Mouse (Mus musculus) forebrain, embryonic 13.5 days (tissue): ENCODE results near the gene Cxcr2. TPM values are rescaled to one million over a fixed set of nuclear protein-coding genes. Genes with fewer than 3 reads are reported as not detected.
A peak's percentile ranks its signal among the peaks of the same experiment; 100 is the strongest.

Experiments used
- ATAC-seq: fragments of 200-750 bp; cut with Nextera tagmentation; 2 replicates; pipeline ENCODE4 v1.8.0; 2017
- H3K27ac ChIP-seq: fragments of 300-500 bp; sonication (generic); 2 replicates; pipeline ENCODE4 v1.5.1; 2015; ENCODE audit warnings: inconsistent platforms, mild to moderate bottlenecking, moderate library complexity
- H3K27me3 ChIP-seq: fragments of 300-500 bp; sonication (generic); 2 replicates; pipeline ENCODE4 v1.6.1; 2015; ENCODE audit warnings: mild to moderate bottlenecking, inconsistent platforms
- H3K36me3 ChIP-seq: fragments of 300-500 bp; sonication (generic); 2 replicates; pipeline ENCODE4 v1.6.1; 2015; ENCODE audit warnings: mild to moderate bottlenecking, inconsistent platforms; ENCODE audit not compliant: poor library complexity, severe bottlenecking
- H3K4me1 ChIP-seq: fragments of 300-500 bp; sonication (generic); 2 replicates; pipeline ENCODE4 v1.6.1; 2015; ENCODE audit warnings: inconsistent platforms
- H3K4me2 ChIP-seq: fragments of 300-500 bp; sonication (generic); 2 replicates; pipeline ENCODE4 v1.6.1; 2015; ENCODE audit warnings: inconsistent platforms, mild to moderate bottlenecking, moderate library complexity
- H3K4me3 ChIP-seq: fragments of 300-500 bp; sonication (generic); 2 replicates; pipeline ENCODE4 v1.5.1; 2015; ENCODE audit warnings: mild to moderate bottlenecking, inconsistent platforms
- H3K9ac ChIP-seq: fragments of 300-500 bp; sonication (generic); 2 replicates; pipeline ENCODE4 v1.6.1; 2015; ENCODE audit warnings: mild to moderate bottlenecking, inconsistent platforms
- H3K9me3 ChIP-seq: fragments of 300-500 bp; sonication (generic); replicated peaks from 2 replicates; pipeline ENCODE4 v1.6.1; 2016; ENCODE audit warnings: inconsistent platforms
- WGBS: fragments of 180-500 bp; shearing (Covaris S2); methylation state at CpG from one replicate; pipeline ENCODE4 v1.1.7; 2015; 5-methylcytosine and 5-hydroxymethylcytosine counted together
- polyA plus RNA-seq: library from polyadenylated mRNA; unstranded; fragments of >200 nt; fragmentation: Nextera tagmentation; extraction: Ambion mirVana; gene quantifications from 2 replicates; pipeline ENCODE4 v1.2.1, GENCODE M21; 2015

Cxcr2 gene
- polyA plus RNA-seq, 1 experiment from 2014 or later: 0.14 TPM

GRCm38 (mm10) chr1:74121821-74122576, 31.8 kb upstream of the Cxcr2 start:
- Histone ChIP-seq H3K9ac (no peak overlapping the region), H3K27ac (peak overlapping the region; percentile 21; the same call in 1 of the 2 replicates), H3K4me2 (no peak overlapping the region), H3K4me1 (peaks cover 48% of the 10 kb centered on the region), H3K4me3 (no peak overlapping the region), H3K9me3 (no peaks in the 10 kb centered on the region), H3K36me3 (no peaks in the 10 kb centered on the region), H3K27me3 (peaks cover 23% of the 10 kb centered on the region)
- ATAC-seq: peak; percentile 44
- WGBS: 46% methylated on average over 9 of the region's 9 CpGs

- peak overlapping the region; percentile 92 for H3K4me2 ChIP-seq
- no peak overlapping the region for H3K4me3 ChIP-seq
- no peak overlapping the region for H3K9ac ChIP-seq
- H3K4me1 ChIP-seq: peaks cover 48% of the 10 kb centered on the region
- H3K36me3 ChIP-seq: no peaks in the 10 kb centered on the region
- no peaks in the 10 kb centered on the region for H3K9me3 ChIP-seq
- no peak overlapping the region for H3K27ac ChIP-seq
- ATAC-seq: no peak
- 62% methylated on average over 8 of the region's 8 CpGs for WGBS
- H3K27me3 ChIP-seq: peaks cover 23% of the 10 kb centered on the region
These were observed 30.6 kb upstream of the Cxcr2 start for GRCm38 (mm10) chr1:74123215-74123614.

DNA sequence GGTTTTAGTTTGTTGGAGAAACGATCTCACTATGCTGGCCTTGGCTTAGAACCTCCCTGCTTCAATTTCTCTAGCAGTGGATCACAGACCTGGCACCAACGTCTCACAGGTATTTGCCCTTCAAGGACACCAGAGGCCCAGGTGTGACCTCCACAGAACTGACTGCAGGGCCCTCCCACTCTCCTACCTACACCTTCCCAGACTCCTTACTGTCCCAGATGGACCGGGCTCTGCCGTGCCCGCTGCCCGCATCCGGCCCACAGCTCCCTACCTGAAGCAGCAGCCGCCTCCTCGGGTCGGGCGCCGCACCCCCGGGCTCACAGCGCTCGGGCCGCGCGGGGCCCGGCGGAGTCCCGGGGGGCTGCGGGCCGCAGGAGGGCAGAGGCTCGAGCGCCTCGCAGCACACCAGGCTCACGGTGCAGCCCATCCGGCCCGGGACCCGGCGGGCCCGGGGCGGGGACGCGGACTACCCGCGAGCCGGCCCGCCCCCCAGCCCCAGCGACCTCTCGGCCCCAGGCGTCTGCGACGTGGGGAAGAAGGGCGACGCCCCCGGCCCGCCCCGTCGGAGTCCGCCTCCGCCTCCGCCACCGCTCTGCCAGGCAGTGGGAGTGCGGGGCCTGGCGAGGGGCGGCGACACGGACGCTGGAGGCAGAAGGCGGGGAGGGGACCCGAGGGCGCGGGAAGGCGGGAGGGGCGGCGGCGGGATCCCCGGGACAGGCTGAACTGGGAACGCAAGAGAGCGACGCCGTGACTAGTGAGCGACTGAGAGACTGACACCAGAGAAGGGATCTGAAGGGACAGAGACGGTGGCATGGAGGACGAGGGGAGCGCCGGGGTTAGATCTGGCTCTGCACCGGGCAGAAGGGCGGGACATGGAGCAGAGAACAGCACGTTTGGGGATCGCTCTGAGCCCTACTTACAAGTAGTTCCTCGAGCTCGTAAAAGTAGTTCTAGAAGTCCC, 29.5 kb upstream of the Cxcr2 start, which contains the start of gene Tns1:
Tns1 (minus strand) TSS at position 429 of the 961 bp plus-strand sequence.
- ATAC-seq: peak; percentile 66
- 1% methylated on average over 67 of the region's 84 CpGs for WGBS
- peak within 1 kb of the TSS; percentile 54 for H3K4me3 ChIP-seq
- H3K4me2 ChIP-seq: peak within 1 kb of the TSS; percentile 92
- peaks cover 38% of the 10 kb centered on the region for H3K4me1 ChIP-seq
- H3K27ac ChIP-seq: no peak within 1 kb of the TSS
- H3K36me3 ChIP-seq: no peaks in the 10 kb centered on the region
- no peaks in the 10 kb centered on the region for H3K9me3 ChIP-seq
- H3K9ac ChIP-seq: peak within 1 kb of the TSS; percentile 72
- H3K27me3 ChIP-seq: peaks cover 23% of the 10 kb centered on the region

DNA sequence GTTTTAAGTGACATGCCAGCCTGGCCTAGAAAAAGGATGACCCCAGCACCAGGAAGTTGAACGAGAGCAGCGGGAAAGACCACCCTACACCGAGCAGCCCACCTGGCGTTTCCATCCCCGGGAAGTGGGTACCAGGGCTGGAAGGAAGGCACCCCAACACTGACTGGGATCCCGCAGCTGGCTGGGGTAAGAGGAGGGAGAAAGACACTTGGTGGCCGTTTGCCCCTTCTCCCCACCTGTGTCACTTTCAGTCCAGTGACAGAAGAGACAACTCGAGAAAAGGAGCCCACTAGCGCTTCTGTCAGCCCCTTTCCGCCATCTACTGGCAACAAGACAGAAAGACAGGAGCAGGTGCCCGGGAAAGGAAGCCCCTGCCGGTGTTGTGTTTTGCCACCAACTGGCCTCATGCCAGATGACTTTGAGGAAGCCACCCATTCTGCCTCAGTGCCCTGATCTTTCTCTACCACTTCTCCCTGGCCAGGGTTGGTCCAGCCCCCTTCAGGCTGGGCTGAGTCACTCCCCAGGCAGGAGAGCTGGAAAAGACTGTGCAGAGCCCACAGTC, 28.7 kb upstream of the Cxcr2 start, which contains the start of gene Rufy4:
Rufy4 (plus strand) TSS at position 551 of the 562 bp plus-strand sequence.
- Histone ChIP-seq H3K4me3 (peak within 1 kb of the TSS; percentile 54), H3K9me3 (no peaks in the 10 kb centered on the region), H3K9ac (peak within 1 kb of the TSS; percentile 72), H3K4me2 (peak within 1 kb of the TSS; percentile 92), H3K27ac (no peak within 1 kb of the TSS), H3K4me1 (peaks cover 36% of the 10 kb centered on the region), H3K36me3 (no peaks in the 10 kb centered on the region), H3K27me3 (peaks cover 23% of the 10 kb centered on the region)
- ATAC-seq: peak; percentile 56
- 1% methylated on average over 12 of the region's 12 CpGs for WGBS

DNA sequence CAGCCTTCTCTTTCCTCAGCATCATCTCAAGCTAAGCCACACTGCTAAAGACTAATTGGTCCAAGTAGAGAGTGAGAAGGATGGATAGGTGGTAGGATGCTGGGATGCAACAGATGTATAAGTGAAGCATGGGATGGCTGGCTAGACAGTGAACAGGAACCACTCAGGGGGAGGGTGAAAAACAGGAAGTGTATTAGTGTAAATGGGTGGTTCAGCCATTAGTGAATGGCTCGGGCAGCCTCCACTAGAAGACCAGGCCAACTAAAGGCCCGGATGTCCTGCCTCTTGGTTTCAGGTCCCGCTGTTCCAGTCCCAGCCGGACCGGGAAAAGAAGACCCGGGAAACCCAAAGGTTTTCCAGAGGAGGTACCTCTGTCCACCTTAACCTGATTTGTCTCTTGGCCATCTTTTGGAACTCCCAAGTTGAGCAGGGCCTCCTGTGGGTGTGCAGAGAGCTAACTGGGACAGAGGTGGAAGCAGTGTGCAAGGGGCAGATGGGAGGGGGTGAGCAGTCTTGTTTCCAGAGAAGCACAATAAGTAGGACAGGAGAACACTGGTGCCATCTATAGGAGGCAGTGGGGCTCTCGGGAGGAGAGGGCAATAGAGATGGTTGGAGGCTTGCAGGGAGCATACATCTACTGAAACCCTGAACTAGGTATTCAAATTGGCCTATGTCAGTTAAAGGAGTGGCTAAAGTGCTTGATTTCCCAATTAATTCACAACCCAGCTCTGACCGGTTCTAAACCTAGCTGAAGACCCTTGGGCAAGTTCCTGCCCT, 22.7 kb upstream of the Cxcr2 start:
- no peaks in the 10 kb centered on the region for H3K4me1 ChIP-seq
- no peak for ATAC-seq
- peaks cover 2% of the 10 kb centered on the region; the same call in 1 of the 2 replicates for H3K27me3 ChIP-seq
- no peak overlapping the region for H3K4me3 ChIP-seq
- H3K9ac ChIP-seq: no peak overlapping the region
- H3K9me3 ChIP-seq: no peaks in the 10 kb centered on the region
- H3K36me3 ChIP-seq: no peaks in the 10 kb centered on the region
- no peak overlapping the region for H3K27ac ChIP-seq
- no peak overlapping the region for H3K4me2 ChIP-seq
- WGBS: 88% methylated on average over 8 of the region's 8 CpGs

DNA sequence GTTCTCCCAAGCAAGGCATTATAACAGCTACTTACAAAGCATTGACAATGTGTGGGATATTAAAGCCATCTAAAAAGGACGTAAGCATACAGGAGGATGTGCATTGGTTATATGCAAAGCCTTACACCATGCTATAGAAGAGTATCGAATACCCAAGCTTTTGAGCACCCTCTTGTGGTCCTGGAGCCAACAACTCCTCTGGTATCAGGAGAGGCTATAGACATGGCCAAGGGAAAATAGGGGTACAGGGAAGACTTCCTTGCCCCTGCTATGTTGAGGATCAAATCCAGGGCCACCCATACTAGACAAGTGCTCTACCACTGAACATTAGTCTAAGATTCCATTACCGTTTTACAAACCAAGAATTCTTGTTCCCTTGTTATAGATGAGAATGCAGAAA, 21.8 kb upstream of the Cxcr2 start:
- Histone ChIP-seq H3K4me2 (no peak overlapping the region), H3K4me3 (no peak overlapping the region), H3K27ac (no peak overlapping the region), H3K9me3 (no peaks in the 10 kb centered on the region), H3K27me3 (no peaks in the 10 kb centered on the region), H3K4me1 (no peaks in the 10 kb centered on the region), H3K36me3 (no peaks in the 10 kb centered on the region), H3K9ac (no peak overlapping the region)
- WGBS: 74% methylated on average over 3 of the region's 3 CpGs
- ATAC-seq: no peak

DNA sequence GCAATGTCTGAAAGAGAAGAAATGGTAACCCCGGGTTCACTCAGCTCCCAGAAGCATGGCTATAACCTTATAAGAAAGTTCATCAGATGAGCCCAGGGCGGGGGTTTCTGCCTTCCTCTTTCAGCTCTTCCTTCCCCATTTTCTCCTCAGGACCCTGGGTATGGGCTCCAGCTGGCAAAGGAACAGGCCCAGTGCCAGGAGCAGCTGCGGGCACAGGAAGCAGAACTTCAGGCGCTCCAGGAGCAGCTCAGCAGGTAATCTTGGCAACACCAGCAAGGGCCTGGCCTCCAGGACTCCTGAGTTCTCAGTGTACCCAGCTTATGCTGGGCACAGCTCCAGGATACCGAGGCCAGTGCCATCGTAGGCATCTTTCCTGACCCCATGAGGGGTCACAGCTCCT, 19.8 kb upstream of the Cxcr2 start:
- H3K36me3 ChIP-seq: no peaks in the 10 kb centered on the region
- 83% methylated on average over 6 of the region's 6 CpGs for WGBS

DNA sequence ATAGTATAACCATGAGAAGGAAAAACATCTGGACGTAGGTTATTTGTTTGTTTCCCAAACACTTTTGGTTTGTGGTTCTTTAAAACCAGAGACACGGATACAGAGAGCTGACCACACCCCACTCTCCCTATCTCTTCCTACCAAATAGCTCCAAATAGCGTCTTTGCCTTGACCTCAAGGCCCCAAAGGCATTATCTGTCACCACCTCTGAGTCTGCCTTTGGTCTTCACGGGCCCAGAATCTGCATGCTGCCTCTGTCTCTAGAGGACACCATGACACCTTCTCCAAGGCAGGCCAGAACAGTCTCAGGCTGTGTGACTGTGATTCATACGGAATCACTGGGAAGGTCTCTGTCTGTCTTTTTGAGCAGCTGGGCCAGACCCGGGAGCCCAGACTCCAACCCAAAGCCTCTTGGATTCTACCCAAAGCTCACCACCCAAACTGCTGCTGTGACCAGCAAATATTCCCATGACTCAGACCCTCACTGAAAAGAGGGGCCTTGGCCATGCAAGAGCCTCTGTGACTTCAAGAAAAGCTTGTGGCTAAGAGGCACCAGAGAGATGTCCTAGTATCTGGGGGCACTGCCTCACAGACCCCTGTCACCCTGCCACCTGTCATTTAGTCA, 18.4 kb upstream of the Cxcr2 start:
- no peak for ATAC-seq
- no peaks in the 10 kb centered on the region for H3K9me3 ChIP-seq
- no peaks in the 10 kb centered on the region for H3K36me3 ChIP-seq
- WGBS: 88% methylated on average over 6 of the region's 6 CpGs
- H3K4me2 ChIP-seq: no peak overlapping the region
- no peak overlapping the region for H3K4me3 ChIP-seq
- no peaks in the 10 kb centered on the region for H3K27me3 ChIP-seq
- no peak overlapping the region for H3K9ac ChIP-seq
- H3K4me1 ChIP-seq: no peaks in the 10 kb centered on the region
- H3K27ac ChIP-seq: no peak overlapping the region

More for the DNA sequence above, 19.8 kb upstream of the Cxcr2 start:
- ATAC-seq: no peak
- Histone ChIP-seq H3K4me1 (no peaks in the 10 kb centered on the region), H3K4me3 (no peak overlapping the region), H3K27me3 (no peaks in the 10 kb centered on the region), H3K4me2 (no peak overlapping the region), H3K27ac (no peak overlapping the region), H3K9me3 (no peaks in the 10 kb centered on the region), H3K9ac (no peak overlapping the region)

DNA sequence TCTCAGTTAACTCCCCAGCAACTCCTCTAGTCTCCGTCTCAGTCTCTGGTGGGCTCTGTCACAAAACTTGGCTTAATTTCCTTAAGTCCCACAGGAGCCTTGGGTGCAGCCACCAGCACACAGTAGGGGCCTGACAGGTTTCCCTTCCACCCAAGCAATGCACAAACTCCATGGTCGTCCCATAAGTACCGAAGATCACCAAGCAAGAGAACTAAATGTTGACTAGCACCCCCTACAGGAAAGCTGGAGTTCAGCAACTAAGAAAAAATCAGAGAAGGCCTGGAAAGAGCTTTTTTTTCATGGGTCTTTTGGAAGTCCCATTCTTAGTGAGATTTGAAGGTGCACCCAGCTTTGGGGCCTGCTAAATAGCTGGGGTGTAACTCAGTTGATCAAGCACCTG, 14.4 kb upstream of the Cxcr2 start:
- 59% methylated on average over 3 of the region's 3 CpGs for WGBS
- no peak overlapping the region for H3K27ac ChIP-seq

GRCm38 (mm10) chr1:74141781-74142180, 12.0 kb upstream of the Cxcr2 start:
- H3K4me1 ChIP-seq: no peaks in the 10 kb centered on the region
- H3K4me2 ChIP-seq: no peak overlapping the region
- no peaks in the 10 kb centered on the region for H3K9me3 ChIP-seq
- no peak overlapping the region for H3K4me3 ChIP-seq
- no peak overlapping the region for H3K9ac ChIP-seq
- H3K27ac ChIP-seq: no peak overlapping the region
- H3K27me3 ChIP-seq: no peaks in the 10 kb centered on the region
- no peaks in the 10 kb centered on the region for H3K36me3 ChIP-seq
- 89% methylated on average over 8 of the region's 8 CpGs for WGBS
- ATAC-seq: no peak

More for the DNA sequence above, 14.4 kb upstream of the Cxcr2 start:
- H3K9me3 ChIP-seq: no peaks in the 10 kb centered on the region
- no peak for ATAC-seq
- no peaks in the 10 kb centered on the region for H3K27me3 ChIP-seq
- H3K4me1 ChIP-seq: no peaks in the 10 kb centered on the region
- H3K9ac ChIP-seq: no peak overlapping the region
- H3K36me3 ChIP-seq: no peaks in the 10 kb centered on the region
- no peak overlapping the region for H3K4me3 ChIP-seq
- H3K4me2 ChIP-seq: no peak overlapping the region
